ENCODE assay signal across 8 mouse cellular contexts in the genomic region with DNA sequence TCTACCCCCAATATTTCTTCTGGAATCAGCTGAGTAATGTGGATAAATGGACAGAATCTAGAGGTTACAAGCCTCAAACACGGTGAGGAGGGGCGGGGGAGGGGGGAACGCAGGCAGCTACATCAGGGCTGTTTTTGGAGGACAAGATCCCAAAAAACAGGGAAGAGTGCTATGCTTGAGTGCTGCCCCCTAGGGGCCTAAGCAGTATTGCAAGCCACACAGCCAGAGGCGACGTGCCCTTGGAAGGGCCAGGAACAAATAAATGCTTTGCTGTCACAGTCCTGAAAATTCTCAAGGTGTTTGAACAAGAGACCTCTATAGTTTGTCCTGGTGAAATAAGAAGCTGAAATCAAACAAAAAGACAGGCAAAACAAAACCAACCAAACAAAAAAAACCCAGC. TPM values are rescaled to one million over a fixed set of nuclear protein-coding genes. Genes with fewer than 3 reads are reported as not detected.
A peak's percentile ranks its signal among the peaks of the same experiment; 100 is the strongest.
DNase-seq lines count a peak whose midpoint lies in the region; ATAC-seq and TF ChIP-seq lines count a peak whose summit lies in the region.

No protein-coding gene starts in this region.

- peak; percentile 83 for DNase-seq in 3T3-L1 (ENCODE audit: low read depth, low spot score)
- peak; percentile 82 to 84 for DNase-seq in B cell, adult 2 months
- peak; percentile 80 to 85 for DNase-seq in frontal cortex, postnatal 36 days (ENCODE audit: low spot score in 2 of 2)
- peak; percentile 87 for DNase-seq in layer of hippocampus, adult 11-12 months (ENCODE audit: low spot score)
- peak; percentile 91 for DNase-seq in lung, postnatal 10 days
- peak; percentile 48 to 78 for DNase-seq in spleen, adult 18-20 months

- no peak for TF ChIP-seq POLR2A in bone marrow macrophage, adult 2 months (IDR thresholded peaks at IDR 0.05; ENCODE audit: borderline replicate concordance, low read depth, low read length)

- H3K27ac ChIP-seq in bone marrow macrophage, adult 2 months (ENCODE audit: insufficient read depth, low read depth, low read length): no peak overlapping the region

- peak; percentile 87 for TF ChIP-seq CTCF in bone marrow macrophage, adult 2 months (IDR thresholded peaks at IDR 0.05; ENCODE audit: low read depth, low read length)

- ATAC-seq in activated CD4-positive, CD25-positive, alpha-beta regulatory T cell, adult 4 months: no peak

- H3K4me1 ChIP-seq in bone marrow macrophage, adult 2 months (ENCODE audit: control insufficient read depth, insufficient read depth, low read length): peaks cover 9% of the 10 kb centered on the region

- no peak overlapping the region for H3K4me3 ChIP-seq in bone marrow macrophage, adult 2 months (ENCODE audit: insufficient read depth, low read length)

RNA-seq across cellular contexts. Expression of gene Ppia, which starts 3.6 kb away (rescaled TPM):
- 1,442 and 1,533 TPM in 2 replicates for polyA plus RNA-seq in bone marrow macrophage, adult 2 months (2012; ENCODE audit: insufficient read depth, insufficient read length, missing spikeins)
- 1,000 to 10,000 TPM; 2,979 to 3,385 TPM for polyA plus RNA-seq in activated CD4-positive, CD25-positive, alpha-beta regulatory T cell, adult 4 months (2017; shearing (Covaris generic))

RNA-seq across cellular contexts. Expression of gene Zmiz2, which starts 22.8 kb away (rescaled TPM):
- polyA plus RNA-seq in bone marrow macrophage, adult 2 months (2012; ENCODE audit: insufficient read depth, insufficient read length, missing spikeins): 89.7 and 107 TPM in 2 replicates
- polyA plus RNA-seq in activated CD4-positive, CD25-positive, alpha-beta regulatory T cell, adult 4 months (2017; shearing (Covaris generic)): 10 to 100 TPM; 42.3 to 51.7 TPM

RNA-seq across cellular contexts. Expression of gene H2afv, which starts 32.6 kb away (rescaled TPM):
- polyA plus RNA-seq in bone marrow macrophage, adult 2 months (2012; ENCODE audit: insufficient read depth, insufficient read length, missing spikeins): 146 and 172 TPM in 2 replicates
- 100 to 1,000 TPM; 207 to 221 TPM for polyA plus RNA-seq in activated CD4-positive, CD25-positive, alpha-beta regulatory T cell, adult 4 months (2017; shearing (Covaris generic))
